Mouse (Mus musculus): ENCODE data around the gene Cfap20.
"Not testable (repeated sequence)": the region's sequence is repeated elsewhere in the genome, so short reads cannot be mapped to it uniquely, and the experiment has no call there.

The Cfap20 gene

GRCm38 (mm10) chr8:95411309-95411972 lies 23.2 kb downstream of the Cfap20 start:
- no peak for DNase-seq

GRCm38 (mm10) chr8:95409518-95409917 lies 25.2 kb downstream of the Cfap20 start:
- no peak for DNase-seq

GRCm38 (mm10) chr8:95401091-95401490 lies 33.6 kb downstream of the Cfap20 start:
- DNase-seq: no peak

DNA sequence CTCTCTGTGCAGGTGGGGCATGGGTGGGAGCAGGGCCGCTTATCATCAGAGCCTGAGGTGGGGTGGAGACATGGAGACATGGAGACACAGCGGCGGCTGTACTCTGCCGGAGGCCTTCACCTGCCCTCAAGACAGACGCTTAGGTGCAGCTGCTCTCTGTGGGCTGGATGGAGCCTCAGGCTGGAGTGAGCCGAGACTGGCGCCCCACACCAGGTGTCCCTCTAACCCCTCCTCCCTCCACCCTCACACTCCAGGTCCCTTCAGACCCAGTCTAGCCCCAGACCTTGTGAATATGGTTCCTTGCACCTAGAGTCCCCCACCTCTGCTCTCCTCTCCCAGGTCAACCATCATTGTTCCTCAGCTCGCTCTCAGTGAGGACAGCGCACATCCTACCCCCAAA lies 35.5 kb downstream of the Cfap20 start:
- no peak for DNase-seq

DNA sequence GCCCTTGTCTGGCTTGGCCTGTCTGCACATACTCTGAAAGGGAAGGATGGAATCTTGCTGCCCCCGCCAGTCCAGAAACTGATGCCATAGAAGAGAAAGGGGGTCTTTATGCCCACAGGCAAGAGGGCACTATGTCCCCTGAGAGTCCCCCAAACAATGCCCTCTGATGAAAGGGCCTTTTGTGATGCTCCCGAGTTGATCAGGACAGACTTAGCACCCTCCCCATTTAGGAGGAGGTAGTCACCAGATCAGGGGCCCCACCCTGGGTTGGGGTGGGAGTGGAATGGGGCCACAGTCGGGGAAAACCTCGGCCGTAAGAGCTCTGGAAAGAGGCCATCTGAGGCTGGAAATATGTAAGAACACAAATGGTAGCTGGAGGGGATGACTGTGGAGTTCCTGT lies 37.5 kb downstream of the Cfap20 start:
- no peak for DNase-seq

GRCm38 (mm10) chr8:95396752-95397151 lies 37.9 kb downstream of the Cfap20 start:
- no peak for DNase-seq

DNA sequence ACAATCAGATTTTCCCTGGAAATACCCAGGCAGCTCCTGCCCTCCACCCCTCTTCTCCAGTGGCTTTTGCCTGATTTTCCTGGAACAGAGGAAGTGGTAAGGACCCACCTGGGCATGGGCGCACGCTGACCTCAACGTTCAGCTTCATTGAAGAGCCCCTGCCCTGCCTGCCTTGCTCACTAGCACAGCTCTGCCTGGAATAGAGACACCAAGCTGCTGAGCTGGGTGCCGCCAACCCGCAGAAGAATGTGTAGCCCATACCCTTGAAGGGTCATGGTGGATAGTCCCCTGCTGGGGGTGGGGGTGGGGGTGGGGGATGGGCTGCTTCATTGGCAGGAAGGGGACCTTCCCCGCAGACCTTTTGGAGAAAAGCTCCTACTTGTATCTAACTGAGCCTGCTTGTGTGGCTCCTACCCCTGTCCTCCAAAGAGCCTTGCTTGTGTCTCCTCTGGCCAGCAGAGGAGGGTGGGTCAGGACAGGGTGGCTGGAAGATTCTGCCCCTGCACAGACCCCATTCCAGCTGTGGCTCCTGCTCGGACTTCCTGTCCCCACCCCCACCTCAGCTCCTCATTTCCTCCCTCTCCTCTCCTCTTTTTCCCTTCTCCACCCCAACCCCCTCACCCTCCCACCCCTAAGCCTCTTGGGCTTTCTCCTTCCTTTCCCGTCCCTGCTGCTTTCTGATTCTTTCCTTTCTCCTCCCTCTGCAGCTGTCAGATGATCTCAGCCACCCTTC lies 39.3 kb downstream of the Cfap20 start:
- DNase-seq: no peak

GRCm38 (mm10) chr8:95392604-95393003 lies 42.1 kb downstream of the Cfap20 start:
- no peak for DNase-seq

- DNase-seq: peak; percentile 29 to 35
Observed at GRCm38 (mm10) chr8:95391101-95391500, 43.6 kb downstream of the Cfap20 start.

DNA sequence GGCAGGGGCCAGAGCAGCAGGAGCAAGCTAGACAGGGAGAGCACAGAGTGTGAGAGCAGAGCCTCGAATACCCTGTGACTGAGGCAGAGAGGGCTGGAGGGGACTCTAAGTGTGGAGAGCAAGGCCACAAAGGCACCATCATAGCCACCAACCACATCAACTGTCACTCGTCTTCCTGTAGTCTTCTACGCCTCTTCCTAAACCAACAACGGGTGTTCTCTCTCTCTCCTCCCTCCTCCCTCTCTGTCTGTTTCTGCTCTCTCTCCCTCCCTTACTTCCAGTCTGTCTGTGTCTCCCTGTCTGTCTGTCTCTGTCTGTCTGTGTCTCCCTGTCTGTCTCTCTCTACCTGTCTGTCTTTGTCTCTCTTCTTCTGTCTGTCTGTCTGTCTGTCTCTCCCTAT lies 44.4 kb downstream of the Cfap20 start:
- no peak for DNase-seq

DNA sequence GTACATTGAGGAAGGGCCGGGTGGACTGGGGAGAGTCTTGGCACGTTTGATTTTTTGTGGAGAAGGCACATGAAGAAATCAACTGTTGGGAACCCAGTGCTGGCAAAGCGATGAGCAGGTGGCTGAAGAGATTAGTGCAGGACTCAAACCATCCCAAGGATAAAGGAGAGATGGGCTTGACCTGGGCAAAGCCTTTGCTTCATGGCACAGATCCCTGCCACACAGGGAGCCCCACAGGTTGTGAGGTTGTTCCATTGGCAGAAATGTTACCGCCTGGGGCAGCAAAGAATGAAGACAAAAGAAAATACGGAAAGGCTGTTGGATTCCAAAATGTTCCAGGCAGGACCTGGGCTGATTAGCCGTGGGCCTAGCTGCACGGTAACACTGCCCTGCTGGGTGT lies 46.7 kb downstream of the Cfap20 start:
- DNase-seq: no peak

- no peak for DNase-seq
Observed at GRCm38 (mm10) chr8:95387221-95387620, 47.4 kb downstream of the Cfap20 start.

- no peak for DNase-seq
Observed at GRCm38 (mm10) chr8:95386037-95386436, 48.6 kb downstream of the Cfap20 start.

DNA sequence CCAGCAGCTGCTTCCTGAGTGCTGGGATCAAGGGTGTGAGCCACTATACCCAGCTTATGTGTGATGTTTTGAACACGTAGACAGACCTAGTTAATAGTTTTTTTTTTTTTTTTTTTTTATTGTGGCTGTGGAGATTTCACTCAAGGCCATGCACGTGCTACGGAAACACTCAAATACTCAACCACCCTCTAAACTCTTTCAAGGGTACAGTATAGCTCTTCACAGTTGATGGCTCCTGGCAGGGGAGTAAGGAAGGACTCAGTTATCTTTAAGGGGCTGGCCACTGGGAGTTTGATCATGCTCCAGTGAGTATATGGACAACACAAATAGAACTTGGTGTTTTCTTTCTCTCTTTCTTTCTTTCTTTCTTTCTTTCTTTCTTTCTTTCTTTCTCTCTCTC lies 50.2 kb downstream of the Cfap20 start:
- DNase-seq: no peak

DNA sequence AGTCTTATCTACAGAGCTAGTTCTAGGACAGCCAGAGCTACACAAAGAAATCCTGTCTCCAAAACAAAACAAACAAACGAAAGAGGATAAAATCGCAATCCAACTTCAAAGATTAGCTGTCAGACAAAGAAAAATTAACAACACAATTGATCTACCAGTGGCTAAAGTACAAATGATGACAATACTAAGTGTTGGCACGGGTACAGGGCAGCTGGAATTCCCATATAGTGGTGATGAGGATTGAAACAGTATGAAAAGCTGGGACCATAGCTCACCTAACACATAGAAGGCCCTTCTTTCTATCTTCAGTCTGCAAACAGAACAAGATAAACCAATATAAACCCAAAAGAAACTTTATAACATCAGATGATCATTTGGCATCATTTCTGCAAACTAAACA lies 53.1 kb downstream of the Cfap20 start:
- no peak for DNase-seq

DNA sequence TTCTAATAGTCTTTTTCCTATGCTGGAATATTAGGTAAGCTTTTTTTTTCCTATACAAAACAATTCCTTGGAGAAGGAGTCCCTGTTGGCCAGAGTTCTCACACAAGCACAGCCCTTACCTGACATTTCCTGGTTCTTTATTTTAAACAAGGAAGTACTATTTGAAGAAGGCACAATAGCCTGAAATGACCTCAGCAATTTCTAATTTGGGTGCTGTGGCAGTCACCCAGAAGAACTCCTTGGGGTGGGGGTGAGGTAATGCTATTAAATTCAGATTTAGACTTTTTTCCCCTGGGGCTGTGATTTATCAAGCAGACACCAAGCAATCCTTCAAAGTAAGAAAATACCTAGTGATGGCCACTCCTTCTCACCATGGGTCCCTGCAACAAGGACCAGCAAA lies 53.7 kb downstream of the Cfap20 start:
- no peak for DNase-seq

GRCm38 (mm10) chr8:95378928-95379327 lies 55.7 kb downstream of the Cfap20 start:
- not testable (repeated sequence) for DNase-seq

GRCm38 (mm10) chr8:95377863-95378291 lies 56.8 kb downstream of the Cfap20 start:
- DNase-seq: no peak

DNA sequence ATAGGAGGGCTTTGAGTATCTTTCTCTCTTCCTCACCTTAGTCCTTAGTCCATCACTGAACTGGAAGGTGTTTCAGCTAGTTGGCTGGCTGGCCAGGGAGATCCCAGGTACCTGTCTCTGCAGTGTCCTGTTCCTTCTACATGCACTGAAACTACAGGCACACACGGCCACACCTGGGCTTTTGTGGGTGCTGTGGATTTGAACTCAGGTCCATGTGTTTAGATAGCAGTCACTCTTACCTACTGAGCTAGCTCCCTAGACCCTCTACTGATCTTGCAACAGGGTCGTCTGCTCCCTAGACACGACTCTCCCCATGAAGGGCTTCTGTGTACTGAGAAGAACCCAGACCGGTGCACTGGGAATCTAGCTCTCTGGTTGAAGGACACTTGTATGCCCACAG lies 57.6 kb downstream of the Cfap20 start:
- DNase-seq: no peak

DNA sequence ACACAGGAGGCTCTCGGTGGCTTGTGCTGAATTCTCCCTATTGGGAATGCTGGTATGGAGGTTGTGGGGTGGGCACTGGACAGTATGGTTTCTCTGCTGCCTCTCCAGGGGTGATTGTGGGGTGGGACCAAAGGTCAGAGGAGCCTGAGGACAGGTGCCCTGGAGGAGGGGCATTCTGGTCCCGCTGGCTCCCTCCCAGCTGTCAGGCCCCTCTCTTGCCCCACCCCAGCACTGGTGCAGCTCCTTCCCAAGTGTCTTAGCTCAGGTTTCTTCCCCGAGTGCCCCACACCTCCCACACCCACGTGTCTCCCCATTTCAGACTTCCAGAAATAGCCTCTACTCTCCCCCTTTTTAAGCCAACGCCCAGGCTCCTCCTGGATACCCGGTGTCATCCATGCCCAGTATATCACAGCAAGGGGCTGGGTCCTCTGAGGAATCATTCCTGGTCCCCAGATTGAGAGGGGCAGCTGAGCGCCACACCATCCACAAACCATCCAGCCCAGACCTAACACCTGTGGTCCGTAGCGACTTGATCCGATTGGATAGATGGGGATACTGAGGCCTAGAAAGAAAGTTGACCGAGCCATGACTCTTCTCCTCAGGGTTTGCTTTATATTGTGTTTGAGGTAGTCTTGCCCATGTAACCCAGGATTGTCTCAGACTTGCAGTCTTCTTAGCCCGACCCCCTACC lies 58.2 kb downstream of the Cfap20 start:
- DNase-seq: no peak

DNA sequence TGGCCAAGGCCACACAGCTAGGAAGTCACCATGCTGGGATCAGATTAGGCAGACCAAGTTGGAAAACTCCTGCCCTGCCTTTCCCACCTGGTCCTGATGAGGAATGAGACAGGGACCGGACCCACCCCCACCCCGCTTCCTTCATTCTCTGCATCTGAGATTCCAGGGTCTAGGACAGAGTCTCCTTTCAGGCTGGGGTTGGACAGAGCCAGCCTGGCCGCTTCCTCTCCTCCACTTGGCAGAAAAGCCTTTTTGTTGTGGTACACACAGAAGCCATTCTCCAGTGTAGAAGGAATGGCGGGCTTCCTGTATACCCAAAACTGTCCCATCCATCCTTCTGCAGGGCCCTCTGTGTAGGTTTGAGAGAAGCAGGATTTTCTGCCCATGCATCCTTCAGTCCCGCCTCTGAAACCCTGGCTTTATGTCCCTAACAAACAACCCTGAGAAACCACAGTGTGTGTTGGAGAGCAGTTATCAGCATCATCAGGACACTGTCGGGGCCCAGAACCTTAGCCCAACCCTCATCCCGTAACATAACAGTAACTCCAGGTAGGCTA lies 59.2 kb downstream of the Cfap20 start:
- DNase-seq: no peak

DNA sequence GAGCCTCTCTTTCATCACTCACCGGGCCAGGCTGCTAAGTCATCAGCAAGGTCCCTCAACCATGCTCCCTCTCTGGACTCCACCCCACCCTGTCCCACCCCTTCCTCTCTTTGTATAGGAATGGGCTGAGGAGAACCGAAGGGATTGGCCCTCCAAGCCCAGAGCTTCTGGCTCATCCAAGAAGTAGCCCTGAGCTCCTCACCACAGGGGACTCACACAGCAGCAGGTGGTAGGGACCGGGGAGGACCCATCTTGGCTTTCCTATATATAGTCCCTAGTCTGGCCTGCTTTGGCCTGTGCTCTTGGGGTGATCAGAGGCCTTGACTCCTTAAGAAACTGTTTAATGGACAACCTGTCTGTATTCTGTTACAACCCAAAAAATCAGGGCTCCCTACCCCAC lies 60.2 kb downstream of the Cfap20 start:
- DNase-seq: no peak

DNA sequence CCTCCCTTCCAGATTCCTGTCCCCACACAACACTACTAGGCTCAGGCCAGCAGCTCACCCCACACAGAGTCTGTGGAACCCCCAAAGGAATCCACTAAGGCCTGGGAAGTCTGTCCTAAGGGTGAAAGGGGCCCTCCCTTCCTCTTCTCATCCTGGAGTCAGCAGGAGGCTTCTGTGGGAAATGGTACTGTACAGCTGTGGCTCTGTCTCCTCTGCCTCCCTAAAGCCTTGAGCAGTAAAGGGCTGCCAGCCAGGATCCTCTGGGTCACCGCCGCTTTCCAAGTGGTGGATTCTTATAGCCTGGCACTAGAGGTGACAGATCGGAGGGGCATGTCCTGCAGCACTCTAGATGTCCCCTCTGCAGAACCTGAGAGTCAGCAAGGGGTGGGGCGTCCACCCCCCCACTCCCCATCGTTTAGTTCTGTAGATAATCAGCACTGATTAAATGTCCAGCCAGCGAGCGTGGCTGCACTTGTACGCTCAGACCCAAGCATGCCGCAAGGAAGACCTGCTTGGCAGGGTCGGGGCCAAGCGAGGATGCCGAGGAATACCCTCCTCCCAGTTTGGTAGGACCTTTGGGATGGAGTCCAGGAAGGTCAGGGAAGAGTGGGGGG lies 61.2 kb downstream of the Cfap20 start:
- no peak for DNase-seq

Measured in B cell, adult 2 months (primary cell).